Mouse (Mus musculus): Measurements from ENCODE around the gene Tmem171.

The Tmem171 gene

GRCm38 (mm10) chr13:98694773-98695314, at the start of gene Tmem171:
Gene Tmem171, minus strand, starts transcription at chr13:98694834.
- DNase-seq (ENCODE audit: low spot score): no peak

- no peak for DNase-seq (ENCODE audit: low spot score)
These were observed 49.2 kb upstream of the Tmem171 start for GRCm38 (mm10) chr13:98743829-98744228.

GRCm38 (mm10) chr13:98743214-98743613, 48.6 kb upstream of the Tmem171 start:
- DNase-seq (ENCODE audit: low spot score): no peak

DNA sequence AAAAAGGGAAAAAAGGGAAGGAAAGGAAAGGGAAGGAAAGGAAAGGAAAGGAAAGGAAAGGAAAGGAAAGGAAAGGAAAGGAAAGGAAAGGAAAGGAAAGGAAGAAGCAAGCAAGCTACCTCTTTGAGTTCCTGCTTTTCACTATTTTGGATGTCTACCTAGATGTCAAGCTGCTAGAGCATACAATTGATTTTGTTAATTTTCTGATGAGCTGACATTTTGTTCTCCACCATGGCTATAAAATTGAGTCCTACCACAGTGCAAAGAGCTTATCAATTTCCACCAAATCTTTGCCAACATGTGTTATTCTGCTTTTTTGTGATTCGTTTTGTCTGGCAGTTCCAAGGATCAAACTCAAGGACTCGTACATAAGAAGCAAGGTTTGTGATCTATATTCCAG, 43.6 kb upstream of the Tmem171 start:
- DNase-seq (ENCODE audit: low spot score): no peak

DNA sequence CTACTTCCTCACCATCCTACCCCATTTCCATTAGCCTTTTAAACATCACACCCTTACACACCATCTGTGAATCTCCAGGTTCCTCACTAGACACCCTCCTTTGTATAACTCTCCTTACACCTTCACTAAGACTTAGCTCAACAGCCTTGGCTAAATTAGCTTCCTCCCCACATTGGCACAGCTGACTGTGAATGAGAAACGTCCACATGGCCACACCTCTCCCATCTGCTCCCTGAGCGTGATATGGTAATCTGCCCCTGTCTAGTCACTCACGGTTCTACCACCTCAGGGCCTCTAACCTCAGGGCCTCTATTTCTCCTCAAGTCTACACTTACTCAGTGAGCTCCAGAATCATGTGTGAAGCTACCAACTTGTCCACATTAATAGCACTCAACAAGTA, 38.7 kb upstream of the Tmem171 start:
- no peak for DNase-seq (ENCODE audit: low spot score)

DNA sequence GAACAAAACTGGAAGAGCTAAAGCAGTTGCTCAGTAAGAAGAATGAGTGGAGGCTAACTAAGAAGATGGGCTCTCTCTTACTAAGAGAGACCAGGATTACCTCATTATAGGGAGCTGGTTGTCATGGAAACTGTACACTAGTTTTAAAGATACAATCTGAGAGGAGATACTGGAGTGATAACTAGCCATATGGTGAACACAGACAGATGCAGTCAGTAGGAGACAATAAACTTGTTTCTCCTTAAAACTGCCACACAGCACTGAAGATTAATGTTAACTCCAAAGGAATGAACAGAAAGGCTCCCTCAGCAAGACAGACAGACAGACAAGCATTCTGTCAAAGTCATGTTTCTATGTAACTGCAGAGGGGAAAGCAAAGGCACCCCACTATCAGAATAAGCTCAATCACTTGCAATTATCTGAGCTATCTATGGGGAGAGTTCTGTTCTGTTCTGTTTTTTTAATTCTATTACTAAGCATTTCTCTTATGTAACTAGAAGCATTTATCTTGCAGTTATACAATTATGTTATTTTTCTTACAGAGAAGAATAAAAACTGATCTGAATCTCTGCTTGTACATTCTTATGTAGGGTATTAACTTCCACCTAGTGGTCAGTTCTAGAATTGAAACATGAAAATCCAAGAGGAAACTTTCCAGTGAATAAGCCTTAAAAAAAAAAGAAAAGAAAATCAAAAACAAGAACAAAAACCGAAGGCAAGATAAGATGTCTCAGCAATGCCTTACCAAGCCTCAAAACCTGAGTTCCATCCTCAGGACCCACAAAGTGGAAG, 34.8 kb upstream of the Tmem171 start:
- no peak for DNase-seq (ENCODE audit: low spot score)

DNA sequence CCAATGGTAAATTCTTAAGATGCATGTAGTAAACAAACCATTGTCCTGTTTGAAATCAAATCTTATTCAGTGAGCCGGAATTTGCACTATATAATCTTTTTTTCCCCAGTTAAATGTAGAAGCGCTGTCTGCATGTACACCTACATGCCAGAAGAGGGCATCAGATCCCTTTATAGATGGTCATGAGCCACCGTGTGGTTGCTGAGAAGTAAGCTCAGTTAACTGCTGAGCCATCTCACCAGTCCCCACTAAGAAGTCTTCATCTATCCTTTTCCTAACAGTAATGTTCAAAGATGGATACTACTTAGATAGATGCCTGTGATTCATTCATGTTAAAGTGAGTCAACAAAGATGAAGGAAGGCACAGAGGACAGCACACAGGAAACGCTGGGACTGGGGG, 31.9 kb upstream of the Tmem171 start:
- no peak for DNase-seq (ENCODE audit: low spot score)

DNA sequence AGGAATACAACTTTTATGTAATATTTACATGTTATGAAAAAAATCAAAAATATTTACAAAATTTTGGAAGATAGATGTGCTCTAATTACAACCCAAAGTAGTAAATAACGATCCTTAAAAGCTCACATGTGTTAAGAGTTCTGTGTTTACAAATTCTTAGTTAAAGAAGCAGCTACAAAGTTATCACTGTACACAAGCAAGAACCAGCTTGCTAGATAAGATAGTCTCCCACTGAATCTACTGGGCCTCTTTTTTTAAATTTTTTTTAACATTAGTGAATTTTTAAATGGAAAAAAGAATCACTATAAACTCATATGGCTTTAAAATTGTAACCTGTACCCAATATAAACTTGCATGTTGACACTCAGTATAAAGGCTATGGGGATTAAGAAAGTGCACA, 28.8 kb upstream of the Tmem171 start:
- no peak for DNase-seq (ENCODE audit: low spot score)

DNA sequence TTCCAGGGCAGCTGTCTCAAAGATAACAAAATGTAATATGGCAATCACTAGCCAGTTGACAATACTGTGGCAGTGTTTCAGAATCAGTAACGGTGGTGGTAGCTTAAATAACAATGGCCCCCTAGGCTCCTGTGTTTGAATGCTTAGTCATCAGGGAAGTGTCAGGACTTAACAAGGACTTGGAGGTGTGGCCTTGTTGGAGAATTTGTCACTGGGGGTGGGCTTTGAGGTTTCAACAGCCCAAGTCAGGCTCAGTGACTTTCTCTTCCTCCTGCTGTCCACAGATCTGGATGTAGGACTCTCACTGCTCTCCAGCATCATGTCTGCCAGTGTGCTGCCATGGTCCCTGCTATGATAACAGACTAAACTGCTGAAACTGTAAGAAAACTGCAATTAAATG, 27.7 kb upstream of the Tmem171 start:
- DNase-seq (ENCODE audit: low spot score): no peak

- DNase-seq (ENCODE audit: low spot score): no peak
These were observed 21.5 kb upstream of the Tmem171 start for GRCm38 (mm10) chr13:98716176-98716575.

- no peak for DNase-seq (ENCODE audit: low spot score)
These were observed 20.9 kb upstream of the Tmem171 start for GRCm38 (mm10) chr13:98715443-98715990.

GRCm38 (mm10) chr13:98710655-98711054, 16.0 kb upstream of the Tmem171 start:
- no peak for DNase-seq (ENCODE audit: low spot score)

- DNase-seq (ENCODE audit: low spot score): no peak
These were observed 15.6 kb upstream of the Tmem171 start for GRCm38 (mm10) chr13:98710236-98710635.

DNA sequence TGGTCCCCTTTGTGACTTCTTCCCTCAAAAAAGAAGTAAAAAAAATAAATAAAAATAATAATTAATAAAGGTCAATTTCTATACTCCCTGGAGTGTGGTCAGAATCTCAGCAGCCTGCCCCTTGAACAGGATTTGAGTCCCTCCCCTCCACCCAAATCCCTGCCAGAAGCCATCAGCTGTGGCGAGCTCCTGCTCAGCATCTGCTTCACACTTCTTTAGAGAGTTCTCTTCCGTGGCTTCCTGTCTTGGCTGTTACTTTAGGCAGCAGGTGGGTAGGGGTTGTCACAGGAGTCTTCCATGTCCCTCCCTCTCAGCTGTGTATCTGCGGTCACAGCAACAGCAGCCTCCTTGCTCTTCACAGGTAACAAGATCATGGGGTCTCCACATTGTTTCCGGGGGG, 10.9 kb upstream of the Tmem171 start:
- DNase-seq (ENCODE audit: low spot score): no peak

DNA sequence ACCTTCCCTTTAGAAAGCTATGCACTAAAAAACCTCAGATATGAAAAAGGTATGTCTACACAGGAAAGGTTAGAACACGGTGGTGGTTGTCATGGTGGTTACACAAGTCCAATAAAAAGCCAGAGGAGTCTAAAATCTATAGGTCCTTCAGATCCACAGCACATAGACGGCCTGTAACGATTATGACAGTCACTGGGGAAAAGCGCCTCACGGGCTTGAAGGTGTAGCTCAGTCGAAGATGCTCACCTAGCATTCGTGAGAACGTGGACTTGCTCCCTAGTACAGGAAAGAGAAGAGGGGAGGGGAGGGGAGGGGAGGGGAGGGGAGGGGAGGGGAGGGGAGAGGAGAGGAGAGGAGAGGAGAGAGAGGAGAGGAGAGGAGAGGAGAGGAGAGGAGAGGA, 9.2 kb upstream of the Tmem171 start:
- DNase-seq (ENCODE audit: low spot score): no peak

GRCm38 (mm10) chr13:98702361-98702760, 7.7 kb upstream of the Tmem171 start:
- DNase-seq (ENCODE audit: low spot score): no peak

GRCm38 (mm10) chr13:98701309-98701675, 6.7 kb upstream of the Tmem171 start:
- no peak for DNase-seq (ENCODE audit: low spot score)

GRCm38 (mm10) chr13:98700661-98701308, 6.2 kb upstream of the Tmem171 start:
- DNase-seq (ENCODE audit: low spot score): no peak

DNA sequence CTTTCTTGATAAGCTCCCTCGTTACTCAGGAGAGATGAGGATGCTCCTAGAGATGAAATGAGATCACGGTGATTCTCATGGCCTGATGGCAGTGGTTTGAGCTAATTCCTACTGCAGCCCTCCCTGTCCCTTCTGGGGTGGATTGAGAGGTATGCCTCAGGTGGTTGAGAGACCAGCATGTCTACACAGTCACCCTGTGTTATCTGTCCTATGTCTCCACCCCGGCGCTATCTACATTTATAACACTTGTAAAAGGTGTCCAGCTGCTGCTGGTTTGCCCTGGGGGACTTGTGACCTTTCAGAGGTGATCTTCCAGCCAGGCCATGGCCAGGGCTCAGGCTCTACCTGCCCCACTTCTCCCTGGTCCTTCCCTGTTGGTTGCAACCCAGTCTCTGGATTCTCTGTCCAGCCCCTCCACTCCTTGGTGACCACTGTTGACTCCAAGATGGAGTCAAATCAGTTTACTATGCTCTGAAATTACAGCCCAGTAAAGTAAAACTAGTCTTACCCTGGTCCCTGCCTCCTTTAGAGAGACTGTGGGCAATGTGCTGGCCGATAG, 5.4 kb upstream of the Tmem171 start:
- DNase-seq (ENCODE audit: low spot score): no peak

- DNase-seq (ENCODE audit: low spot score): no peak
These were observed 4.6 kb upstream of the Tmem171 start for GRCm38 (mm10) chr13:98699051-98699744.

- DNase-seq (ENCODE audit: low spot score): no peak
These were observed 2.1 kb upstream of the Tmem171 start for GRCm38 (mm10) chr13:98696716-98697115.

DNA sequence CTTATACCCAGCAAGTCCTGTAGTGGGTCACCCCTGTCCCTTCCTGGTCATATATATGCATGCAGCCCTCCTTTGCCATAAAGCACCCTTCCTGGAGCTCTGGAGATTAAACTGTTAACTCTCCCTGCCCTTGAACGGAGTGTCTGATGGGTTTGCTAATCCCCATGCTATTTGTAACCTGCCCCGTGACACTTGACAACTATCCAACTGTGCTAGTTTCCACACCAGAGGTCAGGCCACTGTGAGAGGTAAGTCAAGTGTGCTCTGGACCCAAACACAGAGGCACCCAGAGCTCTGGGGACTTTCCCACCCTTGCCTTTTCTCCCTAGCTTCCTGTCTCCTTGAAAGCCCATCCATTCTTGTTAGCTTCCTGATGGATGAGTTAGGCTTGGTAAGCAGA, 912 bp upstream of the Tmem171 start:
- DNase-seq (ENCODE audit: low spot score): no peak
